Mouse (Mus musculus) neural tube, embryonic 11.5 days (tissue): ENCODE measurements around the gene Soat2. TPM values are rescaled to one million over a fixed set of nuclear protein-coding genes. Genes with fewer than 3 reads are reported as not detected.

Experiments
- ATAC-seq: fragments of 200-750 bp; cut with Nextera tagmentation; 2 replicates; pipeline ENCODE4 v1.8.0; 2017; ENCODE audit warnings: moderate number of reproducible peaks, mild to moderate bottlenecking, moderate TSS enrichment, moderate library complexity; ENCODE audit not compliant: insufficient read depth, low FRiP score, low TSS enrichment
- DNase-seq: peaks from one replicate; pipeline ENCODE4 v3.0.0-alpha.2; 2015; ENCODE audit warnings: low spot score
- H3K27ac ChIP-seq: fragments of 300-500 bp; sonication (generic); 2 replicates; pipeline ENCODE4 v1.5.1; 2014; ENCODE audit warnings: low read depth, mild to moderate bottlenecking, low read length
- H3K27me3 ChIP-seq: fragments of 300-500 bp; sonication (generic); 2 replicates; pipeline ENCODE4 v1.6.1; 2014; ENCODE audit warnings: mild to moderate bottlenecking, low read length, mixed read lengths; ENCODE audit not compliant: control insufficient read depth, insufficient read depth
- H3K36me3 ChIP-seq: fragments of 300-500 bp; sonication (generic); 2 replicates; pipeline ENCODE4 v1.6.1; 2014; ENCODE audit warnings: mild to moderate bottlenecking, low read length, moderate library complexity, mixed read lengths; ENCODE audit not compliant: control insufficient read depth, insufficient read depth
- H3K4me1 ChIP-seq: fragments of 300-500 bp; sonication (generic); 2 replicates; pipeline ENCODE4 v1.6.1; 2014; ENCODE audit warnings: low read length, mixed read lengths; ENCODE audit not compliant: control insufficient read depth, insufficient read depth
- H3K4me2 ChIP-seq: fragments of 300-500 bp; sonication (generic); 2 replicates; pipeline ENCODE4 v1.6.1; 2014; ENCODE audit warnings: low read depth, mild to moderate bottlenecking, moderate library complexity
- H3K4me3 ChIP-seq: fragments of 300-500 bp; sonication (generic); 2 replicates; pipeline ENCODE4 v1.5.1; 2014; ENCODE audit warnings: low read depth, low read length
- H3K9ac ChIP-seq: fragments of 300-500 bp; sonication (generic); 2 replicates; pipeline ENCODE4 v1.6.1; 2014; ENCODE audit warnings: mild to moderate bottlenecking, low read length
- H3K9me3 ChIP-seq: fragments of 300-500 bp; sonication (generic); 2 replicates; pipeline ENCODE4 v1.6.1; 2016; ENCODE audit warnings: low read length; ENCODE audit not compliant: control insufficient read depth
- WGBS: fragments of 180-500 bp; shearing (Covaris S2); extraction: QIAGEN DNeasy Blood & Tissue Kit; methylation state at CpG from one replicate; pipeline ENCODE4 v1.1.7; 2014; 5-methylcytosine and 5-hydroxymethylcytosine counted together
- polyA plus RNA-seq: library from polyadenylated mRNA; unstranded; fragments of >200 nt; fragmentation: Nextera tagmentation; extraction: Ambion mirVana; gene quantifications from 2 replicates; pipeline ENCODE4 v1.2.1, GENCODE M21; 2014

Gene Soat2
- polyA plus RNA-seq, 1 experiment from 2014 or later = 0.13 TPM

GRCm38 (mm10) chr15:102141120-102141519, 9.2 kb upstream of the Soat2 start:
- H3K4me3 ChIP-seq = no peak overlapping the region
- no peak for ATAC-seq
- H3K4me1 ChIP-seq = peaks cover 9% of the 10 kb centered on the region
- H3K9me3 ChIP-seq = no peaks in the 10 kb centered on the region
- H3K27ac ChIP-seq = no peak overlapping the region
- H3K9ac ChIP-seq = no peak overlapping the region
- 92% methylated on average over 5 of the region's 5 CpGs for WGBS
- peaks cover 29% of the 10 kb centered on the region for H3K27me3 ChIP-seq
- no peaks in the 10 kb centered on the region for H3K36me3 ChIP-seq
- no peak for DNase-seq
- no peak overlapping the region for H3K4me2 ChIP-seq

- H3K27ac ChIP-seq = no peak overlapping the region
- ATAC-seq = no peak
- H3K4me2 ChIP-seq = no peak overlapping the region
- H3K36me3 ChIP-seq = no peaks in the 10 kb centered on the region
- peaks cover 5% of the 10 kb centered on the region; the same call in 1 of the 2 replicates for H3K4me1 ChIP-seq
- H3K9me3 ChIP-seq = no peaks in the 10 kb centered on the region
- DNase-seq = no peak
- no peak overlapping the region for H3K4me3 ChIP-seq
- H3K27me3 ChIP-seq = peaks cover 30% of the 10 kb centered on the region
- H3K9ac ChIP-seq = no peak overlapping the region
- WGBS = 58% methylated on average over 23 of the region's 23 CpGs
Measured at GRCm38 (mm10) chr15:102142914-102143912, 7.1 kb upstream of the Soat2 start.

GRCm38 (mm10) chr15:102144274-102144711, 6.0 kb upstream of the Soat2 start, which contains the start of gene Igfbp6:
Gene Igfbp6 (plus strand): TSS chr15:102144362.
- ATAC-seq = no peak
- Histone ChIP-seq H3K27me3 (peaks cover 30% of the 10 kb centered on the region), H3K27ac (no peak within 1 kb of the TSS), H3K9ac (peak within 1 kb of the TSS; percentile 29), H3K9me3 (no peaks in the 10 kb centered on the region), H3K4me1 (peaks cover 5% of the 10 kb centered on the region; the same call in 1 of the 2 replicates), H3K4me2 (peak within 1 kb of the TSS; percentile 14; the same call in 1 of the 2 replicates), H3K4me3 (0 out of 2 replicates have a peak within 1 kb of the TSS, but pooled peaks have one; percentile 10), H3K36me3 (no peaks in the 10 kb centered on the region)
- no peak for DNase-seq
- WGBS = 6% methylated on average over 22 of the region's 22 CpGs

GRCm38 (mm10) chr15:102144726-102145125, 5.6 kb upstream of the Soat2 start:
- WGBS = 12% methylated on average over 19 of the region's 19 CpGs
- ATAC-seq = no peak
- Histone ChIP-seq H3K9ac (peak overlapping the region; percentile 29; the same call in 1 of the 2 replicates), H3K36me3 (no peaks in the 10 kb centered on the region), H3K27me3 (peaks cover 30% of the 10 kb centered on the region), H3K4me2 (peak overlapping the region; percentile 14; the same call in 1 of the 2 replicates), H3K9me3 (no peaks in the 10 kb centered on the region), H3K27ac (no peak overlapping the region), H3K4me1 (peaks cover 5% of the 10 kb centered on the region; the same call in 1 of the 2 replicates), H3K4me3 (0 out of 2 replicates have a peak overlapping the region, but pooled peaks have one; percentile 10)
- DNase-seq = no peak

DNA sequence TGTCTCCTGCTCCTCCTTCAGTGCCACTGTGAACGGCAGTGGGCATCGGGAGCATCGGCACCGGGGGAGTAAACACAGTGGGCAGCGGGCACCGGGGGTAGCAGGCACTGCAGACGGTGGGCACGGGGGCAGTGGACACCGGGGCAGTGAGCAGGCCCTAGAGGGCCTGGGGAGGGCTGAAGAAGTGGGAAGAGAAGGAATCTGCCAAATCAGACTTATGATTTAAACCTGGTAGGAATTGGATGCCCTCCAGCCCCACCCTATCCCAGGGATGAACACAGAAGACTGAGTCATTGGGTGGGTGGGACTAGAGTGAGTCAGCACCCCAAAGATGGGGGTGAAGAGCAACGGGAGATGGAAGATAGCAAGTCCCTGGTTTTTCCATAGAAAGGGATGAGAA, 5.0 kb upstream of the Soat2 start:
- ATAC-seq = no peak
- Histone ChIP-seq H3K4me3 (no peak overlapping the region), H3K27me3 (peaks cover 30% of the 10 kb centered on the region)

GRCm38 (mm10) chr15:102146089-102146488, 4.2 kb upstream of the Soat2 start:
- WGBS = 88% methylated on average over 5 of the region's 5 CpGs
- Histone ChIP-seq H3K9ac (no peak overlapping the region), H3K4me3 (no peak overlapping the region)

More for the DNA sequence above, 5.0 kb upstream of the Soat2 start:
- no peak overlapping the region for H3K4me2 ChIP-seq
- H3K9me3 ChIP-seq = no peaks in the 10 kb centered on the region
- peaks cover 5% of the 10 kb centered on the region; the same call in 1 of the 2 replicates for H3K4me1 ChIP-seq
- H3K36me3 ChIP-seq = no peaks in the 10 kb centered on the region
- H3K9ac ChIP-seq = no peak overlapping the region
- WGBS = 89% methylated on average over 10 of the region's 10 CpGs
- no peak for DNase-seq
- H3K27ac ChIP-seq = no peak overlapping the region

GRCm38 (mm10) chr15:102146882-102147281, 3.4 kb upstream of the Soat2 start:
- no peaks in the 10 kb centered on the region for H3K36me3 ChIP-seq
- H3K4me3 ChIP-seq = no peak overlapping the region
- DNase-seq (peak; percentile 36), ATAC-seq (no peak)
- H3K9me3 ChIP-seq = no peaks in the 10 kb centered on the region
- no peak overlapping the region for H3K9ac ChIP-seq
- H3K27ac ChIP-seq = no peak overlapping the region
- H3K4me1 ChIP-seq = peaks cover 5% of the 10 kb centered on the region; the same call in 1 of the 2 replicates
- H3K4me2 ChIP-seq = no peak overlapping the region
- WGBS = 8% methylated on average over 1 of the region's 1 CpGs
- H3K27me3 ChIP-seq = peaks cover 30% of the 10 kb centered on the region

More at GRCm38 (mm10) chr15:102146089-102146488, 4.2 kb upstream of the Soat2 start:
- Histone ChIP-seq H3K27ac (no peak overlapping the region), H3K27me3 (peaks cover 30% of the 10 kb centered on the region), H3K36me3 (no peaks in the 10 kb centered on the region), H3K4me1 (peaks cover 5% of the 10 kb centered on the region; the same call in 1 of the 2 replicates), H3K9me3 (no peaks in the 10 kb centered on the region), H3K4me2 (no peak overlapping the region)
- ATAC-seq (no peak), DNase-seq (no peak)

DNA sequence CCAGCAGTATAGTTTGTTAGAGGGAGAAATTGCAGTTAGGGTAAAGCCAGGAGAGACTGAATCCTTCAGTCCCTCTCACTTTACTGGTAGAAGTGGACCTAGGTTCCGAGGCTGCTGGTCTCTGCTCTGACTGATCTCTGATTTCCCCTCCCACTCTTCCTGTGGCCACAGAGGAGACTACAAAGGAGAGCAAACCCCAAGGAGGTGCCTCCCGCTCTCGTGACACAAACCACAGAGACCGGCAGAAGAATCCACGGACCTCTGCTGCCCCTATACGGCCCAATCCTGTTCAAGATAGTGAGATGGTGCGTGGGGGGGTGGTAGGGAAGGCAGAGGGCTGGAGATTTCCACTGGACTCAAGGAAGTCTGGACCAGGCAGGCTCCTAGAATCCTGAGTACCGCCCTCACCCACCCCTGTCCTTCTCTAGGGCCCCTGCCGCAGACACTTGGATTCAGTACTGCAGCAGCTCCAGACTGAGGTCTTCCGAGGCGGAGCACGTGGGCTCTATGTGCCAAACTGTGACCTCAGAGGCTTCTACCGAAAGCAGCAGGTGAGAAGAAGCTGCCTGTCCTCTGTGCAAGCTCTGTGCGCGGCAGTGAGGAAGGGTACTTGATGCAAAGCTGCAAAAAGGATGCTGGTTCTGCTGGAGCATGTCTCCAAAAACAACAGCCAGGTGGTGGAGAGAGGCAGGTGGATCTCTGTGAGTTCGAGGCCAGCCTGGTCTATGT, 2.5 kb upstream of the Soat2 start:
- WGBS = 69% methylated on average over 16 of the region's 16 CpGs
- Histone ChIP-seq H3K36me3 (no peaks in the 10 kb centered on the region), H3K4me2 (no peak overlapping the region), H3K9ac (no peak overlapping the region), H3K27me3 (peaks cover 30% of the 10 kb centered on the region), H3K9me3 (no peaks in the 10 kb centered on the region), H3K4me1 (peaks cover 7% of the 10 kb centered on the region), H3K27ac (no peak overlapping the region), H3K4me3 (no peak overlapping the region)
- DNase-seq = no peak
- ATAC-seq = no peak
